Mouse (Mus musculus) liver, embryonic 13.5 days (tissue): Measurements from ENCODE around the gene Gm5678. TPM values are rescaled to one million over a fixed set of nuclear protein-coding genes. Genes with fewer than 3 reads are reported as not detected.
"Not testable (repeated sequence)": the region's sequence is repeated elsewhere in the genome, so short reads cannot be mapped to it uniquely, and the experiment has no call there.

Experiments
- ATAC-seq: fragments of 200-750 bp; cut with Nextera tagmentation; 2 replicates; pipeline ENCODE4 v1.8.0; 2017; ENCODE audit warnings: low read depth, mild to moderate bottlenecking, moderate number of reproducible peaks, moderate library complexity
- DNase-seq: peaks from one replicate; pipeline ENCODE4 v3.0.0; 2022
- H3K27ac ChIP-seq: fragments of 300-500 bp; sonication (generic); 2 replicates; pipeline ENCODE4 v1.5.1; 2015; ENCODE audit warnings: moderate library complexity, mild to moderate bottlenecking, inconsistent platforms
- H3K27me3 ChIP-seq: fragments of 300-500 bp; sonication (generic); 2 replicates; pipeline ENCODE4 v1.6.1; 2015; ENCODE audit warnings: mild to moderate bottlenecking, inconsistent platforms
- H3K36me3 ChIP-seq: fragments of 300-500 bp; sonication (generic); 2 replicates; pipeline ENCODE4 v1.6.1; 2015; ENCODE audit warnings: mild to moderate bottlenecking, inconsistent platforms
- H3K4me1 ChIP-seq: fragments of 300-500 bp; sonication (generic); replicated peaks from 2 replicates; pipeline ENCODE4 v1.6.1; 2015; ENCODE audit warnings: inconsistent platforms
- H3K4me2 ChIP-seq: fragments of 300-500 bp; sonication (generic); 2 replicates; pipeline ENCODE4 v1.6.1; 2015; ENCODE audit warnings: inconsistent platforms, mild to moderate bottlenecking, moderate library complexity
- H3K4me3 ChIP-seq: fragments of 300-500 bp; sonication (generic); replicated peaks from 2 replicates; pipeline ENCODE4 v1.5.1; 2015; ENCODE audit warnings: mild to moderate bottlenecking, inconsistent platforms
- H3K9ac ChIP-seq: fragments of 300-500 bp; sonication (generic); 2 replicates; pipeline ENCODE4 v1.6.1; 2015; ENCODE audit warnings: mild to moderate bottlenecking, inconsistent platforms
- H3K9me3 ChIP-seq: fragments of 300-500 bp; sonication (generic); replicated peaks from 2 replicates; pipeline ENCODE4 v1.6.1; 2016; ENCODE audit warnings: inconsistent platforms
- WGBS: fragments of 180-500 bp; shearing (Covaris S2); methylation state at CpG from one replicate; pipeline ENCODE4 v1.1.7; 2015; ENCODE audit not compliant: insufficient replicate concordance; 5-methylcytosine and 5-hydroxymethylcytosine counted together
- polyA plus RNA-seq: library from polyadenylated mRNA; unstranded; fragments of >200 nt; fragmentation: Nextera tagmentation; extraction: Ambion mirVana; gene quantifications from 2 replicates; pipeline ENCODE4 v1.2.1, GENCODE M21; 2015

Gm5678 gene
- polyA plus RNA-seq, 1 experiment from 2014 or later = not detected

DNA sequence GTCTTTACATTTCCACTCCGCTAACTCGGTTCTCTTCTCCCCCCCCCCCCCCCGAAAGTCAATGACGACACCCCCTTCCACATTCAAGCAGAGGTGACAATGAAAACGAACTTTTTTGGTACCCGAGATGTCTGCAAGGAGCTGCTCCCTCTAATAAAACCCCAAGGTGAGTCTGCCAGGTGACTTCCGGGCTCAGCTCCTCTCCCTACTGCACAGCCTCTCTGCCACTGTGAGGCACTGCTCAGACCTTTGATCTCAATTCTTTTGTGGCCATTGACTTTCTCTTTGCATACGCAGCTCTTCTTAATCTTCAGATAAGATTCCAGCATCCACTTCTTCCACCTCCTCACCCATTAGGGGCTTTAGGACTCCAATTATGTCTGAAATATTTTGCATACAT, 19.2 kb upstream of the Gm5678 start:
- Histone ChIP-seq H3K4me3 (no peak overlapping the region), H3K27me3 (peaks cover 12% of the 10 kb centered on the region), H3K36me3 (peaks cover 5% of the 10 kb centered on the region; the same call in 1 of the 2 replicates), H3K9ac (no peak overlapping the region), H3K27ac (no peak overlapping the region), H3K4me1 (peaks cover 27% of the 10 kb centered on the region), H3K4me2 (peak overlapping the region; percentile 95), H3K9me3 (no peaks in the 10 kb centered on the region)
- WGBS = 72% methylated on average over 8 of the region's 8 CpGs
- no peak for DNase-seq
- ATAC-seq = no peak

- Histone ChIP-seq H3K9ac (no peak overlapping the region), H3K9me3 (no peaks in the 10 kb centered on the region), H3K36me3 (peaks cover 5% of the 10 kb centered on the region; the same call in 1 of the 2 replicates), H3K27ac (no peak overlapping the region), H3K4me1 (peaks cover 19% of the 10 kb centered on the region), H3K4me2 (no peak overlapping the region), H3K27me3 (peaks cover 12% of the 10 kb centered on the region), H3K4me3 (no peak overlapping the region)
- 78% methylated on average over 4 of the region's 4 CpGs for WGBS
- DNase-seq = no peak
- ATAC-seq = no peak
Measured at GRCm38 (mm10) chr16:93609796-93610195, 18.1 kb upstream of the Gm5678 start.

DNA sequence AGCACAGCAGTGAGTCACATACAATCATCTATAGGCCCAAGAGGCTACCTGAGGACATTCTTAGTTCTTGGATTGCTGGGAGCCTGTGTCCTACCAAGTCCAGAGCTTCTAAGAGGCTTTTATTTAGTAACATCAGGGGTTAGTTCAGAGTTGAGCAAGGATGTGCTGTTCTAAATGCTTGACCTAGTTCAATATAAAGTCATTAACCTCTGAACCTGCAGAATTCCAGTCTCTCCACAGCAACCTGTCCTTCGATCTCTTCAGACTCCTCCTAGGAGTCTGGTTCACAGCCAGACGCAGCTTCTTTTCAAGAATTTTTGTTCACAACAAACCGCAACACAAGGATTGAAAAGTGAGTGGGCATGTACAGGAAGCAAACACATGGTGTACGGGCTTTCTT, 16.9 kb upstream of the Gm5678 start:
- Histone ChIP-seq H3K4me2 (no peak overlapping the region), H3K4me3 (no peak overlapping the region), H3K9ac (no peak overlapping the region), H3K27me3 (peaks cover 4% of the 10 kb centered on the region; the same call in 1 of the 2 replicates), H3K36me3 (peaks cover 5% of the 10 kb centered on the region; the same call in 1 of the 2 replicates), H3K9me3 (no peaks in the 10 kb centered on the region), H3K4me1 (peaks cover 17% of the 10 kb centered on the region), H3K27ac (no peak overlapping the region)
- 77% methylated on average over 4 of the region's 4 CpGs for WGBS
- ATAC-seq = no peak
- no peak for DNase-seq

- Histone ChIP-seq H3K4me1 (no peaks in the 10 kb centered on the region), H3K27ac (no peak overlapping the region), H3K36me3 (peaks cover 3% of the 10 kb centered on the region; the same call in 1 of the 2 replicates), H3K4me2 (no peak overlapping the region), H3K27me3 (no peaks in the 10 kb centered on the region), H3K4me3 (no peak overlapping the region), H3K9me3 (no peaks in the 10 kb centered on the region), H3K9ac (no peak overlapping the region)
- WGBS = 22% methylated on average over 5 of the region's 5 CpGs
- DNase-seq (peak; percentile 55), ATAC-seq (0 out of 2 replicates have a peak, but pooled peaks have one; percentile 45)
Measured at GRCm38 (mm10) chr16:93615118-93615870, 12.6 kb upstream of the Gm5678 start.

GRCm38 (mm10) chr16:93623759-93624158, 4.1 kb upstream of the Gm5678 start:
- H3K4me3 ChIP-seq, H3K4me1 ChIP-seq, H3K27ac ChIP-seq, ATAC-seq, H3K9me3 ChIP-seq, H3K36me3 ChIP-seq, DNase-seq, H3K9ac ChIP-seq, H3K4me2 ChIP-seq: not testable (repeated sequence)
- H3K27me3 ChIP-seq = peaks cover 12% of the 10 kb centered on the region; the same call in 1 of the 2 replicates
- WGBS = 66% methylated on average over 4 of the region's 4 CpGs

DNA sequence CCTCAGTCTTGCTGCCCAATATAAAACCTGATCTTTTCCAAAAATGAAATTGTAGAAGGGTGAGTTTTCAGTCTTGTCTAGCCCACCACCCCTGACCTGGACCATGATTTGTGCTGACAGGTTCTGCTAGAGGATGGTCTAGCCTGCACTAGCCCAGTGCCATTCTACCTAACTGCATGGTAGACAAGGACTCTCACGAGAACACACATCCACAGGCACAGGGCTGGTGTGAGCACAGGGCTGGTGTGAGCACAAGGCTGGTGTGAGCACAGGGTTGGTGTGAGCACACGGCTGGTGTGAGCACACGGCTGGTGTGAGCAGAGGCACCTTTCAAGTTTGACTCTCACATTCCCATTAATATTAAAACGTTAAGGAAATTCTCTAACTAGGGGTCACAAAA, 3.2 kb upstream of the Gm5678 start:
- H3K9ac ChIP-seq = no peak overlapping the region
- DNase-seq (no peak), ATAC-seq (no peak)
- no peak overlapping the region for H3K4me3 ChIP-seq
- H3K27me3 ChIP-seq = peaks cover 12% of the 10 kb centered on the region; the same call in 1 of the 2 replicates
- no peak overlapping the region for H3K4me2 ChIP-seq
- no peaks in the 10 kb centered on the region for H3K4me1 ChIP-seq
- H3K27ac ChIP-seq = no peak overlapping the region
- no peaks in the 10 kb centered on the region for H3K36me3 ChIP-seq
- WGBS = 67% methylated on average over 4 of the region's 4 CpGs
- H3K9me3 ChIP-seq = no peaks in the 10 kb centered on the region

DNA sequence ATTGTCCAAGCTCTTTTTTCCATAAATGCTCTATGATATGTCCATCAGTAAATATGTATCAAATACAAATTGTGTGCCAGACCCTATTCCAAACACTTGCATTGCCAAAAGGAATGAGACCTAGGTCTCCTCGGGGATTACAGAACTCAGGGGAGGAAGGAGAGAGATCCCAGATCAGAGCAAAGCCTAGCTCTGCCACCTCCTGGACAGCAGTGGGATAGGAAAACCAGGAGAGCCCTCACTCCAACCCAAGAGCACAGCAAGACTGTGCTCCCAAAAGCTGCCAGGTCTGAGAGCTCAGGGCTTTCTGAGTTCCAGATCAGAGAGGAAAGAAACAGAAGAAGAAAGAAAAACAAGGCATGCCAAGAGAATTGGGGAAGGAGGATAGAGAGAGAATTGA, 1.2 kb upstream of the Gm5678 start:
- WGBS = 10% methylated on average over 1 of the region's 1 CpGs
- H3K4me2 ChIP-seq = no peak overlapping the region
- no peak for DNase-seq

GRCm38 (mm10) chr16:93644006-93644405, 16.1 kb downstream of the Gm5678 start:
- ATAC-seq = no peak
- DNase-seq = no peak
- Histone ChIP-seq H3K4me2 (no peak overlapping the region), H3K27me3 (no peaks in the 10 kb centered on the region), H3K4me3 (no peak overlapping the region), H3K4me1 (no peaks in the 10 kb centered on the region), H3K9ac (no peak overlapping the region), H3K9me3 (no peaks in the 10 kb centered on the region), H3K36me3 (no peaks in the 10 kb centered on the region), H3K27ac (no peak overlapping the region)
- WGBS = 19% methylated on average over 4 of the region's 4 CpGs

More for the DNA sequence above, 1.2 kb upstream of the Gm5678 start:
- Histone ChIP-seq H3K27me3 (peaks cover 12% of the 10 kb centered on the region; the same call in 1 of the 2 replicates), H3K4me1 (no peaks in the 10 kb centered on the region), H3K9me3 (no peaks in the 10 kb centered on the region), H3K27ac (no peak overlapping the region), H3K9ac (no peak overlapping the region), H3K4me3 (no peak overlapping the region), H3K36me3 (no peaks in the 10 kb centered on the region)
- ATAC-seq = no peak

- Histone ChIP-seq H3K27me3 (no peaks in the 10 kb centered on the region), H3K36me3 (no peaks in the 10 kb centered on the region), H3K9ac (no peak overlapping the region), H3K27ac (no peak overlapping the region), H3K9me3 (no peaks in the 10 kb centered on the region), H3K4me2 (no peak overlapping the region), H3K4me3 (no peak overlapping the region), H3K4me1 (no peaks in the 10 kb centered on the region)
- 49% methylated on average over 5 of the region's 5 CpGs for WGBS
- no peak for ATAC-seq
- DNase-seq = no peak
Measured at GRCm38 (mm10) chr16:93648441-93649183, 20.7 kb downstream of the Gm5678 start.

GRCm38 (mm10) chr16:93667976-93668375, 40.1 kb downstream of the Gm5678 start:
- DNase-seq (no peak), ATAC-seq (no peak)
- H3K4me3 ChIP-seq = no peak overlapping the region
- no peak overlapping the region for H3K4me2 ChIP-seq
- no peaks in the 10 kb centered on the region for H3K36me3 ChIP-seq
- H3K27me3 ChIP-seq = no peaks in the 10 kb centered on the region
- no peaks in the 10 kb centered on the region for H3K4me1 ChIP-seq
- H3K9ac ChIP-seq = no peak overlapping the region
- 0 out of 2 replicates have a peak, but pooled peaks cover 5% of the 10 kb centered on the region for H3K9me3 ChIP-seq
- H3K27ac ChIP-seq = no peak overlapping the region

- Histone ChIP-seq H3K27ac (no peak overlapping the region), H3K4me3 (no peak overlapping the region), H3K36me3 (no peaks in the 10 kb centered on the region), H3K9me3 (0 out of 2 replicates have a peak, but pooled peaks cover 5% of the 10 kb centered on the region), H3K4me2 (no peak overlapping the region), H3K27me3 (no peaks in the 10 kb centered on the region), H3K9ac (no peak overlapping the region), H3K4me1 (no peaks in the 10 kb centered on the region)
- no peak for DNase-seq
- ATAC-seq = no peak
Measured at GRCm38 (mm10) chr16:93669521-93669920, 41.6 kb downstream of the Gm5678 start.
